Mouse (Mus musculus) left cerebral cortex, postnatal 25 days (tissue): ENCODE measurements around the gene D17Wsu92e. TPM values are rescaled to one million over a fixed set of nuclear protein-coding genes. Genes with fewer than 3 reads are reported as not detected.
A peak's percentile ranks its signal among the peaks of the same experiment; 100 is the strongest.

Experiments used
- DNase-seq, 2 experiments: peaks; one replicate each; pipeline ENCODE4 v3.0.0; 2022; ENCODE audit warnings: low spot score in 2 of 2, mixed read lengths in 1 of 2
- intact Hi-C: fragments of 180-260 bp; cut with DNase I; formaldehyde crosslinking; loops from one replicate; pipeline ENCODE4 v1.15.1; 2025
- total RNA-seq, 2 experiments: library from RNA; stranded (reverse); gene quantifications; 2 replicates each; pipeline ENCODE4 v1.2.3; 2021

D17Wsu92e gene
- total RNA-seq, 2 experiments from 2014 or later = 196 to 198 TPM

GRCm38 (mm10) chr17:27762884-27763283 lies 57.6 kb downstream of the D17Wsu92e start:
- peak; percentile 56 to 85 for DNase-seq
- intact Hi-C loops = loop anchor here (10.0 kb wide), 1 partner anchor 198 kb away; the partner anchor contains the start of gene AI413582

- DNase-seq = peak; percentile 83 to 94
- intact Hi-C loops = loop anchor here (2.0 to 10.0 kb wide), 2 partner anchors 111 to 197 kb away; partner anchors contain the start of gene AI413582
Observed at GRCm38 (mm10) chr17:27761639-27762336, 58.7 kb downstream of the D17Wsu92e start.

- intact Hi-C loops = loop anchor here (2.0 to 10.0 kb wide), 2 partner anchors 109 to 195 kb away; partner anchors contain the start of gene AI413582
Observed at GRCm38 (mm10) chr17:27760169-27760568, 60.3 kb downstream of the D17Wsu92e start.

GRCm38 (mm10) chr17:27751314-27752202 lies 68.9 kb downstream of the D17Wsu92e start:
- peak; percentile 31 to 54 for DNase-seq
- intact Hi-C loops = no loop called here

More at GRCm38 (mm10) chr17:27760169-27760568, 60.3 kb downstream of the D17Wsu92e start:
- DNase-seq = no peak

- DNase-seq = no peak
- intact Hi-C loops = no loop called here
Observed at GRCm38 (mm10) chr17:27750451-27750942, 70.0 kb downstream of the D17Wsu92e start.

GRCm38 (mm10) chr17:27748123-27748522 lies 72.3 kb downstream of the D17Wsu92e start:
- no peak for DNase-seq
- intact Hi-C loops = no loop called here

GRCm38 (mm10) chr17:27746446-27746845 lies 74.0 kb downstream of the D17Wsu92e start:
- no peak for DNase-seq
- intact Hi-C loops = no loop called here

- DNase-seq = no peak
- intact Hi-C loops = no loop called here
Observed at GRCm38 (mm10) chr17:27740961-27741360, 79.5 kb downstream of the D17Wsu92e start.

- DNase-seq = no peak
- intact Hi-C loops = no loop called here
Observed at GRCm38 (mm10) chr17:27734344-27735073, 85.9 kb downstream of the D17Wsu92e start.

GRCm38 (mm10) chr17:27732694-27733093 lies 87.8 kb downstream of the D17Wsu92e start:
- DNase-seq = no peak
- intact Hi-C loops = no loop called here

GRCm38 (mm10) chr17:27732152-27732551 lies 88.3 kb downstream of the D17Wsu92e start:
- DNase-seq = no peak
- intact Hi-C loops = no loop called here

- DNase-seq = no peak
- intact Hi-C loops = no loop called here
Observed at GRCm38 (mm10) chr17:27728770-27729169, 91.7 kb downstream of the D17Wsu92e start, which contains the start of gene Spdef. TSS of gene Spdef (minus strand) at chr17:27728955.

- intact Hi-C loops = no loop called here
Observed at GRCm38 (mm10) chr17:27726527-27726926, 93.9 kb downstream of the D17Wsu92e start.

GRCm38 (mm10) chr17:27725412-27725811 lies 95.0 kb downstream of the D17Wsu92e start:
- DNase-seq = no peak
- intact Hi-C loops = no loop called here

More at GRCm38 (mm10) chr17:27726527-27726926, 93.9 kb downstream of the D17Wsu92e start:
- no peak for DNase-seq

- no peak for DNase-seq
- intact Hi-C loops = no loop called here
Observed at GRCm38 (mm10) chr17:27725011-27725410, 95.4 kb downstream of the D17Wsu92e start.

GRCm38 (mm10) chr17:27724327-27724726 lies 96.1 kb downstream of the D17Wsu92e start:
- intact Hi-C loops = no loop called here
- DNase-seq = no peak

- no peak for DNase-seq
- intact Hi-C loops = no loop called here
Observed at GRCm38 (mm10) chr17:27721125-27721664, 99.3 kb downstream of the D17Wsu92e start.

- DNase-seq = no peak
- intact Hi-C loops = no loop called here
Observed at GRCm38 (mm10) chr17:27720326-27720725, 100.1 kb downstream of the D17Wsu92e start.

- no peak for DNase-seq
- intact Hi-C loops = no loop called here
Observed at GRCm38 (mm10) chr17:27719663-27720062, 100.8 kb downstream of the D17Wsu92e start.
